Mouse (Mus musculus) hindbrain, embryonic 13.5 days (tissue): ENCODE measurements around the gene Tmem106a. TPM values are rescaled to one million over a fixed set of nuclear protein-coding genes. Genes with fewer than 3 reads are reported as not detected.
"Not testable (repeated sequence)": the region's sequence is repeated elsewhere in the genome, so short reads cannot be mapped to it uniquely, and the experiment has no call there.

ENCODE experiments used
- ATAC-seq: fragments of 200-750 bp; cut with Nextera tagmentation; 2 replicates; pipeline ENCODE4 v1.8.0; 2017; ENCODE audit warnings: moderate TSS enrichment; ENCODE audit not compliant: low FRiP score
- H3K27ac ChIP-seq: fragments of 300-500 bp; sonication (generic); 2 replicates; pipeline ENCODE4 v1.5.1; 2015; ENCODE audit warnings: inconsistent platforms, mild to moderate bottlenecking, moderate library complexity
- H3K27me3 ChIP-seq: fragments of 300-500 bp; sonication (generic); 2 replicates; pipeline ENCODE4 v1.6.1; 2015; ENCODE audit warnings: mild to moderate bottlenecking, inconsistent platforms
- H3K36me3 ChIP-seq: fragments of 300-500 bp; sonication (generic); 2 replicates; pipeline ENCODE4 v1.6.1; 2015; ENCODE audit warnings: mild to moderate bottlenecking, inconsistent platforms
- H3K4me1 ChIP-seq: fragments of 300-500 bp; sonication (generic); replicated peaks from 2 replicates; pipeline ENCODE4 v1.6.1; 2015; ENCODE audit warnings: inconsistent platforms
- H3K4me2 ChIP-seq: fragments of 300-500 bp; sonication (generic); 2 replicates; pipeline ENCODE4 v1.6.1; 2015; ENCODE audit warnings: inconsistent platforms, mild to moderate bottlenecking, moderate library complexity
- H3K4me3 ChIP-seq: fragments of 300-500 bp; sonication (generic); 2 replicates; pipeline ENCODE4 v1.5.1; 2015; ENCODE audit warnings: mild to moderate bottlenecking, inconsistent platforms
- H3K9ac ChIP-seq: fragments of 300-500 bp; sonication (generic); 2 replicates; pipeline ENCODE4 v1.6.1; 2015; ENCODE audit warnings: mild to moderate bottlenecking, inconsistent platforms
- H3K9me3 ChIP-seq: fragments of 300-500 bp; sonication (generic); 2 replicates; pipeline ENCODE4 v1.6.1; 2016; ENCODE audit warnings: inconsistent platforms
- WGBS: fragments of 180-500 bp; shearing (Covaris S2); methylation state at CpG from one replicate; pipeline ENCODE4 v1.1.7; 2015; 5-methylcytosine and 5-hydroxymethylcytosine counted together
- polyA plus RNA-seq: library from polyadenylated mRNA; unstranded; fragments of >200 nt; fragmentation: Nextera tagmentation; extraction: Ambion mirVana; gene quantifications from 2 replicates; pipeline ENCODE4 v1.2.1, GENCODE M21; 2015

The Tmem106a gene
- polyA plus RNA-seq, 1 experiment from 2014 or later: 3.4 TPM

- 1% methylated on average over 30 of the region's 30 CpGs for WGBS
- 0 out of 2 replicates have a peak, but pooled peaks cover 11% of the 10 kb centered on the region for H3K27me3 ChIP-seq
- H3K9me3 ChIP-seq, H3K36me3 ChIP-seq, H3K4me1 ChIP-seq: not testable (repeated sequence)
- 0 out of 2 replicates have a peak, but pooled peaks have one; percentile 61 for ATAC-seq
- peak overlapping the region; percentile 53; the same call in 1 of the 2 replicates for H3K9ac ChIP-seq
- peak overlapping the region; percentile 40 for H3K4me3 ChIP-seq
- peak overlapping the region; percentile 53; the same call in 1 of the 2 replicates for H3K27ac ChIP-seq
- H3K4me2 ChIP-seq: peak overlapping the region; percentile 57
These were observed 22.8 kb downstream of the Tmem106a start for GRCm38 (mm10) chr11:101604531-101605453.

GRCm38 (mm10) chr11:101607134-101607533 is 25.1 kb downstream of the Tmem106a start:
- H3K4me3 ChIP-seq, H3K9ac ChIP-seq, H3K27ac ChIP-seq, H3K36me3 ChIP-seq, ATAC-seq, H3K9me3 ChIP-seq, H3K27me3 ChIP-seq, H3K4me2 ChIP-seq, H3K4me1 ChIP-seq: not testable (repeated sequence)
- 92% methylated on average over 4 of the region's 4 CpGs for WGBS

- no peak for ATAC-seq
These were observed 28.4 kb downstream of the Tmem106a start for GRCm38 (mm10) chr11:101610445-101610844.

GRCm38 (mm10) chr11:101613596-101613995 is 31.6 kb downstream of the Tmem106a start:
- no peak overlapping the region for H3K27ac ChIP-seq
- no peaks in the 10 kb centered on the region for H3K36me3 ChIP-seq
- H3K4me1 ChIP-seq: peaks cover 20% of the 10 kb centered on the region
- no peak overlapping the region for H3K4me2 ChIP-seq
- 80% methylated on average over 6 of the region's 6 CpGs for WGBS
- no peak for ATAC-seq
- 0 out of 2 replicates have a peak, but pooled peaks cover 2% of the 10 kb centered on the region for H3K27me3 ChIP-seq
- no peak overlapping the region for H3K4me3 ChIP-seq
- H3K9me3 ChIP-seq: no peaks in the 10 kb centered on the region
- H3K9ac ChIP-seq: no peak overlapping the region; the same call in 1 of the 2 replicates

More at GRCm38 (mm10) chr11:101610445-101610844, 28.4 kb downstream of the Tmem106a start:
- Histone ChIP-seq H3K9ac (no peak overlapping the region), H3K9me3 (no peaks in the 10 kb centered on the region), H3K4me2 (no peak overlapping the region), H3K4me3 (no peak overlapping the region), H3K4me1 (no peaks in the 10 kb centered on the region), H3K36me3 (no peaks in the 10 kb centered on the region), H3K27me3 (0 out of 2 replicates have a peak, but pooled peaks cover 2% of the 10 kb centered on the region), H3K27ac (no peak overlapping the region)
- 43% methylated on average over 11 of the region's 11 CpGs for WGBS

- H3K4me3 ChIP-seq: no peak overlapping the region
- no peaks in the 10 kb centered on the region for H3K9me3 ChIP-seq
- WGBS: 68% methylated on average over 4 of the region's 4 CpGs
- no peak overlapping the region for H3K27ac ChIP-seq
- H3K9ac ChIP-seq: no peak overlapping the region; the same call in 1 of the 2 replicates
- H3K36me3 ChIP-seq: no peaks in the 10 kb centered on the region
- 0 out of 2 replicates have a peak, but pooled peaks cover 2% of the 10 kb centered on the region for H3K27me3 ChIP-seq
- ATAC-seq: no peak
- no peak overlapping the region for H3K4me2 ChIP-seq
- peaks cover 21% of the 10 kb centered on the region for H3K4me1 ChIP-seq
These were observed 32.1 kb downstream of the Tmem106a start for GRCm38 (mm10) chr11:101614116-101614515.

- Histone ChIP-seq H3K4me1 (peaks cover 21% of the 10 kb centered on the region), H3K9ac (no peak overlapping the region), H3K4me2 (no peak overlapping the region), H3K4me3 (no peak overlapping the region), H3K9me3 (no peaks in the 10 kb centered on the region), H3K27ac (no peak overlapping the region), H3K27me3 (0 out of 2 replicates have a peak, but pooled peaks cover 2% of the 10 kb centered on the region), H3K36me3 (no peaks in the 10 kb centered on the region)
- no peak for ATAC-seq
- WGBS: 84% methylated on average over 6 of the region's 6 CpGs
These were observed 33.3 kb downstream of the Tmem106a start for GRCm38 (mm10) chr11:101615380-101615779.

- H3K9me3 ChIP-seq: no peaks in the 10 kb centered on the region
- H3K27ac ChIP-seq: no peak overlapping the region
- H3K4me2 ChIP-seq: no peak overlapping the region
- WGBS: 92% methylated on average over 8 of the region's 8 CpGs
- no peak overlapping the region for H3K4me3 ChIP-seq
- peaks cover 21% of the 10 kb centered on the region for H3K4me1 ChIP-seq
- H3K36me3 ChIP-seq: no peaks in the 10 kb centered on the region
- ATAC-seq: no peak
- no peak overlapping the region for H3K9ac ChIP-seq
- H3K27me3 ChIP-seq: 0 out of 2 replicates have a peak, but pooled peaks cover 2% of the 10 kb centered on the region
These were observed 34.1 kb downstream of the Tmem106a start for GRCm38 (mm10) chr11:101616104-101616503.

GRCm38 (mm10) chr11:101616948-101617767 is 35.1 kb downstream of the Tmem106a start:
- ATAC-seq: 0 out of 2 replicates have a peak, but pooled peaks have one; percentile 49
- Histone ChIP-seq H3K9ac (peak overlapping the region; percentile 29; the same call in 1 of the 2 replicates), H3K36me3 (no peaks in the 10 kb centered on the region), H3K4me3 (no peak overlapping the region), H3K4me2 (peak overlapping the region; percentile 43), H3K4me1 (peaks cover 21% of the 10 kb centered on the region), H3K27ac (peak overlapping the region; percentile 27; the same call in 1 of the 2 replicates), H3K27me3 (0 out of 2 replicates have a peak, but pooled peaks cover 2% of the 10 kb centered on the region), H3K9me3 (no peaks in the 10 kb centered on the region)
- WGBS: 17% methylated on average over 18 of the region's 18 CpGs

- Histone ChIP-seq H3K9ac (no peak overlapping the region), H3K9me3 (no peaks in the 10 kb centered on the region), H3K27ac (peak overlapping the region; percentile 27; the same call in 1 of the 2 replicates), H3K4me3 (no peak overlapping the region), H3K4me1 (peaks cover 21% of the 10 kb centered on the region), H3K36me3 (no peaks in the 10 kb centered on the region), H3K27me3 (0 out of 2 replicates have a peak, but pooled peaks cover 2% of the 10 kb centered on the region), H3K4me2 (peak overlapping the region; percentile 43)
- 5% methylated on average over 8 of the region's 8 CpGs for WGBS
- ATAC-seq: 0 out of 2 replicates have a peak, but pooled peaks have one; percentile 72
These were observed 35.8 kb downstream of the Tmem106a start for GRCm38 (mm10) chr11:101617849-101618248.

GRCm38 (mm10) chr11:101618596-101618995 is 36.6 kb downstream of the Tmem106a start:
- Histone ChIP-seq H3K27me3 (0 out of 2 replicates have a peak, but pooled peaks cover 2% of the 10 kb centered on the region), H3K9ac (no peak overlapping the region), H3K9me3 (no peaks in the 10 kb centered on the region), H3K36me3 (no peaks in the 10 kb centered on the region), H3K4me1 (peaks cover 21% of the 10 kb centered on the region), H3K4me2 (no peak overlapping the region), H3K4me3 (no peak overlapping the region), H3K27ac (no peak overlapping the region)
- 80% methylated on average over 3 of the region's 3 CpGs for WGBS
- no peak for ATAC-seq

- H3K4me3 ChIP-seq, H3K4me2 ChIP-seq, H3K36me3 ChIP-seq, ATAC-seq, H3K27ac ChIP-seq, H3K9me3 ChIP-seq, H3K9ac ChIP-seq, H3K27me3 ChIP-seq: not testable (repeated sequence)
- peaks cover 21% of the 10 kb centered on the region for H3K4me1 ChIP-seq
- 90% methylated on average over 11 of the region's 11 CpGs for WGBS
These were observed 38.1 kb downstream of the Tmem106a start for GRCm38 (mm10) chr11:101620022-101620655.
